Mouse (Mus musculus) cerebellum, adult 18-20 months (tissue): ENCODE measurements around the gene Metap1.

Source experiments
- DNase-seq, 2 experiments: peaks; one replicate each; pipeline ENCODE4 v3.0.0; 2021

The Metap1 gene

GRCm38 (mm10) chr3:138448077-138448860 lies 41.0 kb downstream of the Metap1 start:
- DNase-seq: no peak

GRCm38 (mm10) chr3:138443465-138443771 lies 45.9 kb downstream of the Metap1 start:
- no peak for DNase-seq

GRCm38 (mm10) chr3:138442612-138443464 lies 46.5 kb downstream of the Metap1 start, which contains the start of gene Adh5:
Adh5 (plus strand) TSS chr3:138443093.
- peak; percentile 92 to 94 for DNase-seq

GRCm38 (mm10) chr3:138442203-138442602 lies 47.1 kb downstream of the Metap1 start:
- no peak for DNase-seq

- DNase-seq: no peak
Observed at GRCm38 (mm10) chr3:138438716-138439115, 50.6 kb downstream of the Metap1 start.

- DNase-seq: no peak
Observed at GRCm38 (mm10) chr3:138431835-138432234, 57.5 kb downstream of the Metap1 start.

- DNase-seq: no peak
Observed at GRCm38 (mm10) chr3:138430360-138430976, 58.8 kb downstream of the Metap1 start.

- DNase-seq: no peak
Observed at GRCm38 (mm10) chr3:138424247-138424646, 65.1 kb downstream of the Metap1 start.

GRCm38 (mm10) chr3:138423664-138424063 lies 65.7 kb downstream of the Metap1 start:
- no peak for DNase-seq

- no peak for DNase-seq
Observed at GRCm38 (mm10) chr3:138420385-138420784, 68.9 kb downstream of the Metap1 start.

GRCm38 (mm10) chr3:138419369-138419768 lies 69.9 kb downstream of the Metap1 start:
- DNase-seq: no peak

GRCm38 (mm10) chr3:138415121-138415690 lies 74.1 kb downstream of the Metap1 start, which contains the start of gene Adh4:
Adh4 (plus strand) TSS chr3:138415466.
- DNase-seq: no peak

GRCm38 (mm10) chr3:138410211-138410610 lies 79.1 kb downstream of the Metap1 start:
- no peak for DNase-seq

GRCm38 (mm10) chr3:138409585-138409984 lies 79.7 kb downstream of the Metap1 start:
- DNase-seq: no peak
